Mouse (Mus musculus) liver, postnatal 0 days (tissue): ENCODE data around the gene Jak1. TPM values are rescaled to one million over a fixed set of nuclear protein-coding genes. Genes with fewer than 3 reads are reported as not detected.

Experiments used
- ATAC-seq: fragments of 200-750 bp; cut with Nextera tagmentation; 2 replicates; pipeline ENCODE4 v1.8.0; 2017; ENCODE audit warnings: mild to moderate bottlenecking, moderate library complexity
- DNase-seq: peaks from one replicate; pipeline ENCODE4 v3.0.0-alpha.2; 2016
- H3K27ac ChIP-seq: fragments of 300-500 bp; sonication (generic); 2 replicates; pipeline ENCODE4 v1.5.1; 2014; ENCODE audit warnings: antibody characterized with exemption, moderate library complexity, mild to moderate bottlenecking, low read depth
- H3K27me3 ChIP-seq: fragments of 300-500 bp; sonication (generic); 2 replicates; pipeline ENCODE4 v1.6.1; 2014; ENCODE audit warnings: low read length, control low read depth, mixed read lengths; ENCODE audit not compliant: insufficient read depth
- H3K36me3 ChIP-seq: fragments of 300-500 bp; sonication (generic); replicated peaks from 2 replicates; pipeline ENCODE4 v1.6.1; 2014; ENCODE audit warnings: mild to moderate bottlenecking, control low read depth, low read length, moderate library complexity, mixed read lengths; ENCODE audit not compliant: insufficient read depth
- H3K4me1 ChIP-seq: fragments of 300-500 bp; sonication (generic); 2 replicates; pipeline ENCODE4 v1.6.1; 2014; ENCODE audit warnings: antibody characterized with exemption, mild to moderate bottlenecking, control low read depth; ENCODE audit not compliant: insufficient read depth
- H3K4me2 ChIP-seq: fragments of 300-500 bp; sonication (generic); 2 replicates; pipeline ENCODE4 v1.6.1; 2014; ENCODE audit warnings: low read depth, mild to moderate bottlenecking, low read length, moderate library complexity, mixed read lengths
- H3K4me3 ChIP-seq: fragments of 300-500 bp; sonication (generic); 2 replicates; pipeline ENCODE4 v1.5.1; 2014; ENCODE audit warnings: low read depth, low read length
- H3K9ac ChIP-seq: fragments of 300-500 bp; sonication (generic); replicated peaks from 2 replicates; pipeline ENCODE4 v1.6.1; 2014; ENCODE audit warnings: mild to moderate bottlenecking, moderate library complexity
- H3K9me3 ChIP-seq: fragments of 300-500 bp; sonication (generic); 2 replicates; pipeline ENCODE4 v1.6.1; 2016; ENCODE audit warnings: mild to moderate bottlenecking, control low read depth, low read length, mixed read lengths
- CTCF ChIP-seq: sonication (generic); IDR thresholded peaks from 2 replicates; pipeline ENCODE4 v1.5.1; 2016; ENCODE audit warnings: antibody characterized with exemption, low read depth
- EP300 ChIP-seq: IDR thresholded peaks from 2 replicates; pipeline ENCODE4 v1.6.1; 2016; ENCODE audit warnings: antibody characterized with exemption, low read depth, mild to moderate bottlenecking
- WGBS: fragments of 180-500 bp; shearing (Covaris S2); extraction: QIAGEN DNeasy Blood & Tissue Kit; methylation state at CpG from one replicate; pipeline ENCODE4 v1.1.7; 2014; ENCODE audit not compliant: insufficient replicate concordance; 5-methylcytosine and 5-hydroxymethylcytosine counted together
- polyA plus RNA-seq: library from polyadenylated mRNA; unstranded; fragments of >200 nt; fragmentation: Nextera tagmentation; extraction: Ambion mirVana; gene quantifications from 2 replicates; pipeline ENCODE4 v1.2.1, GENCODE M21; 2015

Jak1 gene
- polyA plus RNA-seq, 1 experiment from 2014 or later: 51.2 TPM

DNA sequence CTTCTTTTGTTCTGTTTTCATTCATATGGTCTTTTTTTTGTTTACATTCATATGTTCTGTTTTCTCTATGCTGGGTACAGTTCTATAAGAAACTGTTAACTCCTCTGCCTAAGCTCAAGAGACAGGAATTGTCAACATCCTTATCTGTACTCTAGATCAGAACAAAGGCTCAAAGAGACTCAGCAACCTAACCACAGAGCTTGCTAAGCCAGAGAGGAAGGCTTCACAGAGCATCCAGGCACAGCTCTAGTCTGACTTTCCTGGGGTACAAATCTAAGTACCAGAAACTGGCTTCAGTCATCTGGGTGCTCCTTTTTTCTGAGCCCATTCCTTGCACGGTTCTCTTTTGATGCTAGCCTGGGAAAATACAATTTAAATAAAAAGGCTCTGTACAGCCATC lies 97.3 kb downstream of the Jak1 start:
- no peak overlapping the region for H3K9ac ChIP-seq
- ATAC-seq (no peak), DNase-seq (no peak)
- no peak overlapping the region for H3K4me2 ChIP-seq
- peaks cover 85% of the 10 kb centered on the region for H3K36me3 ChIP-seq
- no peak overlapping the region for H3K4me3 ChIP-seq
- H3K27me3 ChIP-seq: no peaks in the 10 kb centered on the region
- no peak for TF ChIP-seq CTCF
- TF ChIP-seq EP300: no peak
- 79% methylated on average over 1 of the region's 1 CpGs for WGBS
- H3K9me3 ChIP-seq: no peaks in the 10 kb centered on the region
- no peaks in the 10 kb centered on the region; the same call in 1 of the 2 replicates for H3K4me1 ChIP-seq
- H3K27ac ChIP-seq: no peak overlapping the region

DNA sequence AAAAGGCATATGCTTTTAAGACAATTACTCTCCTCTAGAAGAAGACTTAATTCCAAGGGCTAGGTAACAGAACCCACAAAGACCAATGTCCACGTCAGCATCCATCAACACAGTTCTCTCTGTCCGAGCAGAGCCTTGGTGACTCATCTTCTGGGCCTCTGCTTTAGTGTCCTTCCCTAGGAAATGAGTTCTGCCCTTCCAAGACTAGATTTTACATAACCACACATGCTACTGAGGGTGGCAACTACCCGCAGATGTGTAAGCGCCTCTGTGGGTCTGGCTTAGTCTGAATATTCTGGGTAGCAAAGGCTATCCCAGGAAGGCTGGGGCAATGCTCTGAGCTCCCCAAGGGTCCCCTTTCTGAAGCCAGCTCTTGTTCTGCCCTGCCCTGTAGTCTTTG lies 99.3 kb downstream of the Jak1 start:
- WGBS: 79% methylated on average over 4 of the region's 4 CpGs
- no peaks in the 10 kb centered on the region; the same call in 1 of the 2 replicates for H3K4me1 ChIP-seq
- no peaks in the 10 kb centered on the region for H3K27me3 ChIP-seq
- no peak overlapping the region for H3K27ac ChIP-seq
- no peaks in the 10 kb centered on the region for H3K9me3 ChIP-seq
- H3K4me2 ChIP-seq: no peak overlapping the region
- ATAC-seq (no peak), DNase-seq (no peak)
- H3K36me3 ChIP-seq: peaks cover 91% of the 10 kb centered on the region
- H3K9ac ChIP-seq: no peak overlapping the region
- no peak for TF ChIP-seq CTCF
- TF ChIP-seq EP300: no peak
- no peak overlapping the region for H3K4me3 ChIP-seq

- H3K9ac ChIP-seq: no peak overlapping the region
- no peak for DNase-seq
- H3K27ac ChIP-seq: no peak overlapping the region
- no peaks in the 10 kb centered on the region for H3K27me3 ChIP-seq
- H3K4me2 ChIP-seq: no peak overlapping the region
- ATAC-seq: no peak
- peaks cover 97% of the 10 kb centered on the region for H3K36me3 ChIP-seq
- no peaks in the 10 kb centered on the region for H3K9me3 ChIP-seq
- TF ChIP-seq CTCF: no peak
- no peak overlapping the region for H3K4me3 ChIP-seq
- WGBS: 86% methylated on average over 2 of the region's 2 CpGs
- no peaks in the 10 kb centered on the region; the same call in 1 of the 2 replicates for H3K4me1 ChIP-seq
These were observed 100.4 kb downstream of the Jak1 start for GRCm38 (mm10) chr4:101164673-101165072.

DNA sequence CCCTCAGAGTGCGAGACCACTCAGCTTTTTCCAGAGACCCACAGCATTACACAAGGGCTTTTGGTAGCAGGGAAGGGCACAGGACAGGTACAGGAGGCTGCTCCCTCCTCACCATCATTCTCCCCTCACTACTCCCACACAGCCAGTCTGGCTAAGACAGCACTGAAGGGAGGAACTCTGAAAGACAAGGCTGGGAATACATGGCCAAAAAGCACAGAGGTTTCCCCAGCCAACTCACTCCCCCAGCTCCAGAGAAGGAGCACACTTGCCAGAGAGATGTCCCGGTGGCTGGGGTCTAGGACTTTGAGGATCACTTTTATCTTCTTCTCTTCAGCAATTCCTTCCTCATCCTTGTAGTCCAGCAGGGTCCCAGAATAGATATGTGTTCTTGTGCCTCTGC lies 100.9 kb downstream of the Jak1 start:
- ATAC-seq (no peak), DNase-seq (no peak)
- Histone ChIP-seq H3K9me3 (no peaks in the 10 kb centered on the region), H3K27me3 (no peaks in the 10 kb centered on the region), H3K27ac (no peak overlapping the region), H3K36me3 (peaks cover 97% of the 10 kb centered on the region), H3K4me1 (no peaks in the 10 kb centered on the region; the same call in 1 of the 2 replicates), H3K9ac (no peak overlapping the region), H3K4me3 (no peak overlapping the region), H3K4me2 (no peak overlapping the region)
- no peak for TF ChIP-seq EP300
- TF ChIP-seq CTCF: no peak
- WGBS: 80% methylated on average over 2 of the region's 2 CpGs

DNA sequence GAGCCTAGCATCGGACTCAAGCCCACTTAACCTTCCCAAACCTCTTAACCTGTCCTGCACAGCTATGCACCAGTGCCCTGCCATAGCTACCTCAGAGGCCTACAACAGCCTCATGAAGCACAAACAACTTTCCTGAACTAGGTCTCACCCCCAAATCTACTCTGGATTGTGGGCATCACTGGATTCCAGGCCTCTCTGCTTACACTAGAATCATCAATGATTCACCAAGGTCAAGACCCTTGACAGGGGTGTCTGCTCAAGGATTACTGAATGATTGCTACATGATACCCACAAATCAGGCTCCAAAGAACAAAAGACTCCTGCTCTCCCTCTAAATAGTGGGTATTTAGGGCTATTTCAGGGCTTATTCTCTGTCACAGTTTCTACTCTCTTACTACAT lies 104.3 kb downstream of the Jak1 start:
- no peak overlapping the region for H3K4me2 ChIP-seq
- H3K36me3 ChIP-seq: peaks cover 98% of the 10 kb centered on the region
- TF ChIP-seq CTCF: no peak
- TF ChIP-seq EP300: no peak
- no peaks in the 10 kb centered on the region for H3K9me3 ChIP-seq
- H3K9ac ChIP-seq: no peak overlapping the region
- H3K27me3 ChIP-seq: no peaks in the 10 kb centered on the region
- WGBS: 65% methylated on average over 1 of the region's 1 CpGs
- ATAC-seq: no peak
- H3K27ac ChIP-seq: no peak overlapping the region
- H3K4me3 ChIP-seq: no peak overlapping the region
- peaks cover 3% of the 10 kb centered on the region; the same call in 1 of the 2 replicates for H3K4me1 ChIP-seq
- DNase-seq: no peak

DNA sequence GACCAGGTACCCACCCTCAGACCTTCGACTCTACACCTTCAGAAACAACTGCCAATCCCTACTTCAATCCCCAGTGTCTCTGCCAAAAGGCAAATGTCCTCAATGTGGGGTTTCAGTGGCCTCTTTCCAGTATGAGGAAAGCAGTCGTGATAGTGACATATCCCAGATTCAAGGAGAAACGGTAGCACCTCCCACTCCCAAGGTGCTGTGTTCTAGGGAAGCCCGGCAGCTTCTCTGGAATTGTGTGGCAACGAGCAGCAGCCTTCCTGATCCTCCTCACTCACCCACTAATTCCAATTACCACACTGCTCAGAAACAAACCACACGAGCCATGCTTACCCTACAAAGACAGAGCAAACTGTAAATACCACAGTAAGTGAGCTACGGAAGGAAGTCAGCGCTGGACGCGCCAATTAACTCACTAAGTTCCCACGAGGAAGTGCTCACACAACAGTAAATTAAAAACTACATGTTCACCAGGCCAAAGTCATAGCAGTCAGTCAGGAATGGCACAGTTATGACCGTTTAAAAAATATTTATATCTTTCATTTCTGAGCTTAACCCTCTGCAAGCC lies 105.8 kb downstream of the Jak1 start:
- H3K27ac ChIP-seq: no peak overlapping the region
- no peaks in the 10 kb centered on the region for H3K27me3 ChIP-seq
- H3K9me3 ChIP-seq: no peaks in the 10 kb centered on the region
- peaks cover 97% of the 10 kb centered on the region for H3K36me3 ChIP-seq
- ATAC-seq: no peak
- no peak for TF ChIP-seq CTCF
- no peak for TF ChIP-seq EP300
- no peak for DNase-seq
- WGBS: 55% methylated on average over 12 of the region's 12 CpGs
- no peak overlapping the region for H3K4me3 ChIP-seq
- no peak overlapping the region for H3K9ac ChIP-seq
- no peak overlapping the region for H3K4me2 ChIP-seq
- H3K4me1 ChIP-seq: peaks cover 7% of the 10 kb centered on the region; the same call in 1 of the 2 replicates

- ATAC-seq (no peak), DNase-seq (no peak)
- H3K9ac ChIP-seq: no peak overlapping the region
- H3K9me3 ChIP-seq: no peaks in the 10 kb centered on the region
- H3K27me3 ChIP-seq: no peaks in the 10 kb centered on the region
- no peak overlapping the region for H3K4me2 ChIP-seq
- TF ChIP-seq EP300 (no peak), CTCF (no peak)
- 77% methylated on average over 6 of the region's 6 CpGs for WGBS
- no peak overlapping the region for H3K27ac ChIP-seq
- H3K4me1 ChIP-seq: peaks cover 7% of the 10 kb centered on the region; the same call in 1 of the 2 replicates
- H3K4me3 ChIP-seq: no peak overlapping the region
- H3K36me3 ChIP-seq: peaks cover 98% of the 10 kb centered on the region
These were observed 106.8 kb downstream of the Jak1 start for GRCm38 (mm10) chr4:101158282-101158681.
